Mouse (Mus musculus) cerebellum, adult 11 months (tissue): ENCODE data around the gene Micall2.
A peak's percentile ranks its signal among the peaks of the same experiment; 100 is the strongest.
"Not testable (repeated sequence)": the region's sequence is repeated elsewhere in the genome, so short reads cannot be mapped to it uniquely, and the experiment has no call there.

Source experiments
- DNase-seq: peaks from one replicate; pipeline ENCODE4 v3.0.0; 2022

The Micall2 gene

GRCm38 (mm10) chr5:139727261-139727660, 8.9 kb downstream of the Micall2 start:
- no peak for DNase-seq

DNA sequence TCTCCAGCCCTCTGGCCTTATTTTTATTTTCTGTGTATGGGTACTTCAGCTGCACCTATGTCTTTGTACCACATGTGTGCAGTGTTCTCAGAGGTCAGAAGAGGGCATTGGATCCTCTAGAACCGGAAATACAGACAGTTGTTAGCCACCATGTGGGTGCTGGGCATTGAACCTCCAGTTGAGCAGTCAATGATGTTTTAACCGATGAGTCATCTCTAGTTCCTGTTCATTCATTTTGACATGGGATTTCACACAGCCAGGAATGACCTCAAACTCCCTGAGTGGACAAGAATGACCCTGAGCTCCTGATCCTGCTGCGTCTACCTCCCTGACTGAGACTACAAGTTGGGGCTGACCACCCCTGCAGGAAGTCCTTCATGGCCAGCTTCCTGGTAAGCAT, 9.9 kb downstream of the Micall2 start:
- no peak for DNase-seq

DNA sequence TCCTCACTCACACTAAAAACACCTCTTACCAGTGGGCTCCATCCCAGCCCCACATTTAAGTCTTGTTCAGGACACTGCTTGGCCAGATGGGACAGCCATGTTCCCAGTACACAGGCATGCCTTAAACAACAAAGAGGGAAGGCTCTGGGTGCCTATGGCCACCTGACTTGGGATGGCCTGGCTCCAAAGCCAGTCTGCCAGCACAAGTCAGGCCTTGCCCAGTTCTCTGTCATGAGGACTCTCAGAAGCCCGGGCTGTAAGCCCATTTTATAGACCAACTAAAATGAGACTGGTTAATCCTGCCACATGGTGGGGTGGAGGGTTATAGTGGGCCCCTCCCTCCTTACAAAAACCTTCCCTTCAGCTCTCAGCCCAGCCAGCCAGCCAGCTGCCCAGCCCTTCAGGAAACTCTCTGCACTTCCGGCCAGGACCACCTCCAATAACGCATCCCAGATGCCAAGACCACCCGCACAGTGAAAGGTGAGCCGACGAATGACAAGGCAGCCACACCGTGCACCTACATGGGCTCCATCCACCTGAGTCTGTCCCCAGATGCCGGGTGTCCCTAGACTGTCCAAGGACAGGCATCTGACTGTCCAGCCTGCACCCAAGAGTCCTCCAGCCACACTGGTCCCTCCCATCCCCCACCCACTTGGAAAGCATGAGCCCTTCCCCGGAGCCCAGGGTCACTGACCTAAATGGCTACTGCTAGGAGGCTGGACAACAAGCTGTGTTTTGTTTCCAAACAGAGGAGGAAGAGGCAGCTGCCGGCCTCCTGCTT, 11.6 kb downstream of the Micall2 start:
- no peak for DNase-seq

DNA sequence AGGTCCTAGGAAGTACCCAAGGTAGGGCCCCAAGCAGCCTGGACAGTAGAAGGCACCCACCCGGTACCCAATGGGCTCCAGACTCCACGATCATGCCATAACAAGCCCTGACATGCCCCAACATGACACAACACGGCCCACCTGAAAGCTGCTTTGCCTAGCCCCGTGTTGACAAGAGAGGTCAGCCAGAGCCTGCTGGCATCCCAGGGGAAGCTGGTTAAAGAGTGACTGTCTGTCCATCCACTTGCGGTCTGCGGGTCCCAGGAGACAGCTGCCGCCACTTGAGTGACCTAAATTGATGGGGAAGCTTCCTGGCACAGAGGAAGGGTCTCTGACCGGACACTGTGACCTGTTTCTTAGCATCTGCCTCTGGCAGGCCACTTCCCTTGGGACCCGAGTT, 13.0 kb downstream of the Micall2 start:
- no peak for DNase-seq

DNA sequence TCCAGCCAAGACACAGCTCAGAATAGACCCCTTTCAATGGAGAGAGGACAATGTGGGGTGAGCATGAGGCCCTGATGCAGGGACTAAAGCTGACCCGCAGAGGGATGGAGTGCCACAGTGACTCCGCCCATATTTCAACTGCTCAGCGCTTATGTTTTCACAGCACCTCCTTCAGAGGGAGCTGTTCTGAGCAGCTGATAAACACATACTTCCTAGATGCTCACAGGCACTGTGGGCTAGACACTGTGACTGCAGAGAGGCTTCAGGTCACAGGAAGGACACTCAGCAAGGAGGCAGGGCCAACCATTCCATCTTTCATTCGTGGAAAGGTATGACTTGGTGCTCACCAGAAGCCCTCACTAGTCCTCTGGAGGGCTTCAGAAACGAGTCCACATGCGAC, 13.4 kb downstream of the Micall2 start:
- no peak for DNase-seq

DNA sequence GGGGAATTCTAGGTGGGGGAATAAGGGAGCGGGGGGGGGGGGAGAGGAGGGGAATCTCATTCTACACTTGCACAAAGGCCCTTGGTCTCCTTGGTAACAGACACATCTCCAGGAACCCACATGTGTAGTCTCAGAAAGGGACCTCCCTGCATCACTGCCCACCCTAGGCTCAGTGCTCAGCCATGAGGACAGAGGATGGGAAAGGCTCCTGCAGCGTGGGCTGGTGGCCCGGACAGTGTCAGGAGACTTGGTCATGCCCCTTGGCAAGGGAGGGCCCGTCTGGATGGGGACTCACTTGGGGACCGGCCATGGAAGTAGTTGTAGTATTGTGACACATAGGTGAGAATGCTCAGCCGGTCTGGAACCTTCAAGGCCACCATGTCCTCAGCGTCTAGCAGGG, 17.2 kb downstream of the Micall2 start:
- DNase-seq: no peak

DNA sequence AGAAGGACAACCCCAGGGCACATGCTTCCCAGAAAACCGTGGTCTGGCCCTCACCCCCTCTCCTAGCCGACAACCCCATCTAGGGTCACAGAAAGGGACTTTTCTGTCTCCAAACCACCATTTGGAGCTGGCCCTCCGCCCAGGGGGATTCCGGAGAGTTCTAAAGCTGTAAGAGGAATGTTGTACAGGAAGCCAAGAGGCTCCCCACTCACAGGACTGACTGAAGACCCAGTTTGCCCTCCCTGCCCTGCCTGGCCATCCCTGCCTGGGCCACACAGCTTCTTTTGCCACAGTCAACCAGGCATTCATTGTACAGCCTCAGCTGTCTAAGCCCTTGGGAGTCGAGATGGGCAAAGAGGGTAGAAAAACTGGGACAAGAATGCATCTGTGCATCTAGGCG, 17.6 kb downstream of the Micall2 start:
- DNase-seq: no peak

- DNase-seq: peak; percentile 45
Observed at GRCm38 (mm10) chr5:139717723-139718122, 18.4 kb downstream of the Micall2 start.

GRCm38 (mm10) chr5:139706496-139706895, 29.6 kb downstream of the Micall2 start:
- no peak for DNase-seq

DNA sequence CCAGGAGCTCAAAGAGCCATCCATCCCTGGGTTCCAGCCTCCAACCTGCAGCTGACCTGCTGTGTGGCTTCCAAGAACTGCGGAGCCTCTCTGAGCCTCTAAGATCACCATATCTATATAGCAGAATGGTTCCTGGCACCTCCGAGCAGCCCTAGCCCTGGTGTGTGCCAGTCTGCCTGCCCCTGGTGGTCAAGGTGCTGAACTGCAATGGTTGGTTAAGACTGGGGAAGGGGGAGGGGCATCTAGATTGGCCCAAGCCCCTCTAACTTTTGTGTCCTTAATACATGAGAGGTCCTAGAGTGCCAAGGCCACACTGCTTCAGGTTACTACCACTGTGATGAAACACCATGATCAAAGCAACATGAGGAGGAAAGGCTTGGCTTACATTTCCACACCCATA, 33.2 kb downstream of the Micall2 start:
- DNase-seq: no peak

DNA sequence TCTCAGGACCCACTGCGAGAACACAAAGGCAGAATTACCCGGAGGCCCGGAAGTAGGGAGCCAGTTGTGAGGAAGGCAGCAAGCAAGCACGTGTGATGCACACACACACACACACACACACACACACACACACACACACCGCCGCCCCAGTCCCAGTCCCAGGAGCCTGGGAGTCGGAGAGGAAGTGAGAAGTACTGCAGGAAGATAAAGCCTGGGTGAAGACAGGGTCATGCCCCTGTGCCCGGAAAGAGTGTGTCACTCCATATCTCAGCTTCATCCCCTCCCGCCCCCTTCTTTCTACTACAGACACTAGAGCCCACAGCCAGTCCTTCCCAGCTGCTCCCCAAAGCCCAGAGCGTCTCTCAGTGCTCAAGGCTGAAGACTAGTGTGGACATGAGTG, 33.9 kb downstream of the Micall2 start:
- DNase-seq: no peak

DNA sequence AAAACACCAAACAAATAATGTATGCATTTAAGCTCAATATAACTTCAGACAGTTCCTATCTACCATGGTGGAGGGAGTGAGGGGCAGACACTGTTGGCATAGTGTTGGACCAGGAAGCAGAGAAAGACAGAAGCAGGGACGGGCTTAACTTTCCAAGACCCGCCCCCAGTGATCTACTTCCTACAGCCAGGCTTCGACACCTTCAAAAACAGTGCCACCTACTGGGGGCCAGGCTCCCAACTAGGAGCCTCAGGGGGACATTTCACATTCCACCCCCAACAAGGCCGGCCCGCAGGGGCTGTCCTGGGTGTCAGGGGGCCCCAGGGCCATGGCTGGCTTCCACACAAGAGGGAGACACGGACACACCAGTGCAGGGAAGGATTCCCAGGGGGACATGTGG, 39.2 kb downstream of the Micall2 start:
- DNase-seq: no peak

- not testable (repeated sequence) for DNase-seq
Observed at GRCm38 (mm10) chr5:139695876-139696275, 40.3 kb downstream of the Micall2 start.

DNA sequence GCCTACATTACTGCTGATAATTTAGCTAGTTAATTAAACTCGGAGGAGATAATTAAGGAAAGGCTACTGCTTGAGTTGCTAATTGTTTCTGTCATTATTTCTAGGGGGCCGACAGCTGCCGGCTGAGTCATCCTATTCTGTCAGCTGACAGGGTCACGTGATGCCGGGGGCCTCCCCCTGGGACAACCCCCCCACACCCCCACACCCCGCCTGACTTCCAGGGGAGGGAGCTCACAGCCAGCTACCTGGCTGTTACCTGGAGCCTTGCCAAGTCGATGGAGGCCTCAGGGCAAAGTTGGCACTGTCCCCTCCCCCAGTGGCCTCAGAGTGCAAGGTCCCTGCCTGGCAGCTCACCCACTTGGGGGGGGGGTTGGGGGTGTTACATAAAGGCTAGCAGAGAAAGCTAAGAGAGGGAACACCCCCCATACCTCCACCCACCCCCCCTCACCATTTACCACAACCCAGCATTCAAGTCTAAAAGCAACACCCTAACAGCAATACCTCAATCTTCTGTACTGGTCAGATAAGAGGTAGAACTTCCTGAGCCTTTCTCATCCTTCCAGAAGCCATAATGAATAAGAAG, 41.1 kb downstream of the Micall2 start:
- DNase-seq: peak; percentile 49

DNA sequence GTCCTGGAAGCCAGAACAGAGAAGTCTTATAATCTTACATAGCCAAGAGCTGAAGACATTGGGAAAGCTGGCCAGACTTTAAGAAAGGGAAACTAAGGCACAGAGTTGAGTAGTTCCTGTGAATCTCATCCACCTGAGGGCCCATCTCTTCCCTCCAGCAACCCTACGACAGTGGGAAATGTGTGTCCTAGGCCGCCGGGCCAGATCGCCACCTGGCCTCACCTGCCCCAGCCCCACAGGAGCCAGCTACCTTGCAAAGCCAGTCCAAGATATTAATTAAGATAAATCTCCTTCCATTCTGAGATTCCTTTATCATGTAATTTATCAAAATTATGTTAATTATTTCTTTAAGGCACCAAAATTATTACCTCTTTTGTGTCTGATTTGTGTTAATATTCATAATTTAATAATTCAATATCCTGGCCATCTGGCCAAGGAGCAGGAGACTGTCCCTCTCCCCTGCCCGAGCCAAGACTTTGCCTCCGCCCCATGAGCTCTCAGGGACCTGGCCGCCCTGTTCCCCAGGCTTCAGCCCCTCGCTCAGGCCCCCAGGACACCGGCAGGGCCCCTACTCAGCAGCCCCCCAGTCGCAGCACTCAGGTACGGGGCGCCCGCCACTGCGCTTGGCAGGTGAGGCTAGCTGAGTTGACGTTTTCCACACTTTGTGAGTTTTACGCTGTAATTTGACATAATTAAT, 41.7 kb downstream of the Micall2 start:
- no peak for DNase-seq

GRCm38 (mm10) chr5:139690791-139691190, 45.3 kb downstream of the Micall2 start:
- DNase-seq: no peak

DNA sequence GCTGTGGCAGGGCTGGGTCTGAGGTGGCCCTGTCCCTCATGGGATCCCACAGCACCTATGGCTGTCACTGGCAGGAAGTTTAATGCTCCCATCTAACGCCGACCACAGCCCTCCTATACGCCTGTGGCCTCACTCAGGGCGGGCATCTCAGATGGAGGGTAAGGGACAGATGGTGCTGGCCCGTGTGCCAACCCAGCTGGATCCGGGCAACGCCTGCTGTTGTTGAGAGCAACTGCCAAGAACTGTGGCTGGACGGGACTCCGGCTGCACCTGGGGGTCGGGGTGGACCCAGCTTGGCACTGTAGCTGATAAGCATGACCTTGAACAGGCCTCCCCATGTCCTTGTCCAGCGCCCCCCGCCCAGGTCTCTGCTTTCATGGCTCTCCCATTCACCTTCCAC, 47.8 kb downstream of the Micall2 start:
- DNase-seq: peak; percentile 58

- DNase-seq: peak; percentile 44
Observed at GRCm38 (mm10) chr5:139687646-139688045, 48.5 kb downstream of the Micall2 start.

- no peak for DNase-seq
Observed at GRCm38 (mm10) chr5:139686530-139687249, 49.4 kb downstream of the Micall2 start.

GRCm38 (mm10) chr5:139683228-139683627, 52.9 kb downstream of the Micall2 start:
- DNase-seq: no peak

DNA sequence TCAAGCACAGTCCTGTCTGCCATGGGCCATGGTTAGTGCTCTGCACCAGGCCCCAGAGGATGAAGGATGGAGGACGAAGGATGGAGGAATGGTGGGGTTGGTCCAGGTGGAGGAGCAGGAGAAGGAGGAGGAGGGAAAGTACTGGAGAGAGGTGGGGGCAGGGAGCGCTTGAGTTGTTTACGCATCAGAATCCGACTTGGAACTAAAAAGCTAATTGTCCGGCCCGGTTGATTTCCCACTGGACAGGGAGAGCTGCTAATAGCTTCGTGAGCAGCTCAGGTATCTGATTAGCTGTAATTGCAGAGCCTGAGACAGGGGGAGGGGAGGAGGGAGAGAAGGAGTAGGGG, 53.5 kb downstream of the Micall2 start:
- DNase-seq: no peak

DNA sequence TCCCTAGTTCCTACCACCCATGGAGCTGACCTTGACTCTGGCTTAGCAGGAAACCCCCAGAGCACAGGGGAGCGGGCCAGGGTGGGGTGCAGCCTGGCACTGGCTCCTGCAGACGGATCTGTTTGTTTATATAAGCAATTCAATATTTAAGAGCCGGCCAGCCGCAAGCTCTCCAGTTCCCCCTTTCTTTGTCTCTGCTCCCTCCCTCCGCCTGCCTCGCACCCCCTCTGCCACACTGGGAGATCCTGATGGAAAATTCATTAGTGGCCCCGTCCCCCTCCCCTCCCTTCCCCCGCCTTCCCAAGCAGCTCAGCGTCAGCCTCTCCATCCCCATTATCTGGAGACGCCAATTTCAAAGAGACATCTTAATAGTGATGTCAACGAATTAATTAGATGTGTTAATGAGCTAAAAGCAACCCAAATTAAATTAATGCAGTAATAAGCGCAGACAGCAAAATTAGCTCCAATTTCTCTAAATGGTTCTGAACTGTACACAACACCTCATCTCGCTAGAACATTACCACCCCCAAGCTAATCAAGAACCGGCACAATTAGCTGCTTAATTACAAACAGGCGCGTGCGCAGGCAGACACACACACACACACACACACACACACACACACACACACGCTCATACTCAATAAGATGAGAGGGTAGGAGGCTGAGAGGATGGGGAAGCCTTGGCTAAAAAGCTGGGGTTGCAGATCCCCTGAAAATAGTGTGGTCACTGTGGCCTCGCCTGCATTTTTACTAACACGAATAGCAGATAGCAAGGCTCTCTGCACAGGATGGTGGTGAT, 54.1 kb downstream of the Micall2 start:
- DNase-seq: no peak

GRCm38 (mm10) chr5:139675707-139675967, 60.5 kb downstream of the Micall2 start:
- DNase-seq: no peak
